Mouse (Mus musculus): Measurements from ENCODE around the gene Plce1. TPM values are rescaled to one million over a fixed set of nuclear protein-coding genes. Genes with fewer than 3 reads are reported as not detected.

Plce1 gene
- total and polyA plus RNA-seq, 3 experiments: not detected

GRCm38 (mm10) chr19:38633306-38633705 is 152.4 kb downstream of the Plce1 start:
- Histone ChIP-seq H3K27me3 (ENCODE audit: control insufficient read depth in 1 of 2, insufficient read depth in 2 of 2, low read length in 2 of 2) (peaks cover 3 to 4% of the 10 kb centered on the region in 2 experiments; a peak in 3 of 4 replicates), H3K79me2 (ENCODE audit: control insufficient read depth, insufficient read depth, low read length, poor library complexity) (no peaks in the 10 kb centered on the region), H3K4me3 (ENCODE audit: control insufficient read depth in 1 of 2, insufficient read depth in 1 of 2, low read depth in 2 of 2, low read length in 2 of 2) (no peak overlapping the region), H3K27ac (ENCODE audit: control insufficient read depth, low read depth, low read length) (no peak overlapping the region), H3K9ac (ENCODE audit: control insufficient read depth, low read depth, low read length, poor library complexity, severe bottlenecking) (no peak overlapping the region), H3K4me1 (ENCODE audit: control insufficient read depth in 1 of 2, insufficient read depth in 2 of 2, low read length in 2 of 2) (no peaks in the 10 kb centered on the region), H3K36me3 (ENCODE audit: control insufficient read depth in 1 of 2, insufficient read depth in 2 of 2, low read length in 2 of 2) (no peaks in the 10 kb centered on the region), H3K9me3 (replicated peaks; ENCODE audit: insufficient read depth, low read length) (no peaks in the 10 kb centered on the region)
- DNase-seq (ENCODE audit: low read depth, low spot score): no peak
- TF ChIP-seq ELF1 (IDR thresholded peaks at IDR 0.05; ENCODE audit: low read depth, low read length) (no peak), POLR2AphosphoS2 (IDR thresholded peaks at IDR 0.05; ENCODE audit: low read length) (no peak), MYB (IDR thresholded peaks at IDR 0.05; ENCODE audit: low read depth, low read length) (no peak), RCOR1 (IDR thresholded peaks at IDR 0.05; ENCODE audit: low read depth, low read length) (no peak)

- Histone ChIP-seq H3K79me2 (ENCODE audit: control insufficient read depth, insufficient read depth, low read length, poor library complexity) (no peaks in the 10 kb centered on the region), H3K9me3 (replicated peaks; ENCODE audit: insufficient read depth, low read length) (no peaks in the 10 kb centered on the region), H3K36me3 (ENCODE audit: control insufficient read depth in 1 of 2, insufficient read depth in 2 of 2, low read length in 2 of 2) (no peaks in the 10 kb centered on the region), H3K27me3 (ENCODE audit: control insufficient read depth in 1 of 2, insufficient read depth in 2 of 2, low read length in 2 of 2) (no peaks in the 10 kb centered on the region; a peak in 1 of 4 replicates), H3K9ac (ENCODE audit: control insufficient read depth, low read depth, low read length, poor library complexity, severe bottlenecking) (no peak overlapping the region), H3K27ac (ENCODE audit: control insufficient read depth, low read depth, low read length) (no peak overlapping the region), H3K4me1 (ENCODE audit: control insufficient read depth in 1 of 2, insufficient read depth in 2 of 2, low read length in 2 of 2) (no peaks in the 10 kb centered on the region), H3K4me3 (ENCODE audit: control insufficient read depth in 1 of 2, insufficient read depth in 1 of 2, low read depth in 2 of 2, low read length in 2 of 2) (no peak overlapping the region)
- DNase-seq (ENCODE audit: low read depth, low spot score): no peak
- TF ChIP-seq UBTF (IDR thresholded peaks at IDR 0.05; ENCODE audit: borderline replicate concordance, insufficient read depth, low read depth, low read length): no peak
- no peak for TF ChIP-seq TAL1 (IDR thresholded peaks at IDR 0.05; ENCODE audit: low read length)
- no peak for TF ChIP-seq CTCF (IDR thresholded peaks at IDR 0.05 in 2 of 3, conservative IDR thresholded peaks at IDR 0.05 in 1 of 3; ENCODE audit: control insufficient read depth in 1 of 3, insufficient read depth in 1 of 3, low read depth in 2 of 3, low read length in 3 of 3, poor library complexity in 1 of 3, severe bottlenecking in 1 of 3)
- no peak for TF ChIP-seq RCOR1 (IDR thresholded peaks at IDR 0.05; ENCODE audit: low read depth, low read length)
- no peak for TF ChIP-seq HCFC1 (IDR thresholded peaks at IDR 0.05; ENCODE audit: low read depth, low read length)
- no peak for TF ChIP-seq USF1 (IDR thresholded peaks at IDR 0.05; ENCODE audit: low read depth, low read length)
- TF ChIP-seq BHLHE40 (IDR thresholded peaks at IDR 0.05; ENCODE audit: borderline replicate concordance, low read depth, low read length): no peak
These were observed 158.1 kb downstream of the Plce1 start for GRCm38 (mm10) chr19:38639050-38639449.

GRCm38 (mm10) chr19:38639805-38640204 is 158.9 kb downstream of the Plce1 start:
- H3K4me1 ChIP-seq (ENCODE audit: control insufficient read depth in 1 of 2, insufficient read depth in 2 of 2, low read length in 2 of 2): no peaks in the 10 kb centered on the region
- no peak for TF ChIP-seq TCF12 (IDR thresholded peaks at IDR 0.05; ENCODE audit: low read depth, low read length)
- no peak for TF ChIP-seq TAL1 (IDR thresholded peaks at IDR 0.05; ENCODE audit: low read length)
- no peak for TF ChIP-seq USF1 (IDR thresholded peaks at IDR 0.05; ENCODE audit: low read depth, low read length)
- TF ChIP-seq RCOR1 (IDR thresholded peaks at IDR 0.05; ENCODE audit: low read depth, low read length): no peak
- TF ChIP-seq MAZ (IDR thresholded peaks at IDR 0.05; ENCODE audit: low read depth, low read length): no peak
- TF ChIP-seq ZMIZ1 (IDR thresholded peaks at IDR 0.05; ENCODE audit: low read depth, low read length): no peak
- TF ChIP-seq KAT2A (conservative IDR thresholded peaks at IDR 0.05; ENCODE audit: low read depth, low read length): no peak
- no peak for TF ChIP-seq ETS1 (IDR thresholded peaks at IDR 0.05; ENCODE audit: low read depth, low read length)
- TF ChIP-seq GABPA (IDR thresholded peaks at IDR 0.05; ENCODE audit: low read depth, low read length): no peak
- TF ChIP-seq CHD1 (IDR thresholded peaks at IDR 0.05; ENCODE audit: low read depth, low read length): no peak
- TF ChIP-seq NRF1 (IDR thresholded peaks at IDR 0.05; ENCODE audit: insufficient read depth, low read depth, low read length, poor library complexity, severe bottlenecking): no peak
- no peak for TF ChIP-seq BHLHE40 (IDR thresholded peaks at IDR 0.05; ENCODE audit: borderline replicate concordance, low read depth, low read length)
- no peak for TF ChIP-seq MYC (IDR thresholded peaks at IDR 0.05; ENCODE audit: low read depth, low read length)
- TF ChIP-seq MEF2A (IDR thresholded peaks at IDR 0.05; ENCODE audit: extremely low read depth, insufficient replicate concordance, low read depth, low read length, poor library complexity, severe bottlenecking): no peak
- no peak for TF ChIP-seq JUND (IDR thresholded peaks at IDR 0.05; ENCODE audit: low read depth, low read length)
- no peak for TF ChIP-seq E2F4 (IDR thresholded peaks at IDR 0.05; ENCODE audit: borderline replicate concordance, low read depth, low read length)
- TF ChIP-seq MXI1 (IDR thresholded peaks at IDR 0.05; ENCODE audit: low read depth, low read length): no peak
- no peak for TF ChIP-seq MYB (IDR thresholded peaks at IDR 0.05; ENCODE audit: low read depth, low read length)
- no peak for TF ChIP-seq UBTF (IDR thresholded peaks at IDR 0.05; ENCODE audit: borderline replicate concordance, insufficient read depth, low read depth, low read length)
- TF ChIP-seq POLR2AphosphoS5 (IDR thresholded peaks at IDR 0.05; ENCODE audit: borderline replicate concordance, low read depth, low read length): no peak
- H3K27me3 ChIP-seq (ENCODE audit: control insufficient read depth in 1 of 2, insufficient read depth in 2 of 2, low read length in 2 of 2): no peaks in the 10 kb centered on the region; a peak in 1 of 4 replicates
- no peak for DNase-seq (ENCODE audit: low read depth, low spot score)
- H3K9me3 ChIP-seq (replicated peaks; ENCODE audit: insufficient read depth, low read length): no peaks in the 10 kb centered on the region
- H3K4me3 ChIP-seq (ENCODE audit: control insufficient read depth in 1 of 2, insufficient read depth in 1 of 2, low read depth in 2 of 2, low read length in 2 of 2): no peak overlapping the region
- H3K27ac ChIP-seq (ENCODE audit: control insufficient read depth, low read depth, low read length): no peak overlapping the region
- no peak overlapping the region for H3K9ac ChIP-seq (ENCODE audit: control insufficient read depth, low read depth, low read length, poor library complexity, severe bottlenecking)
- H3K36me3 ChIP-seq (ENCODE audit: control insufficient read depth in 1 of 2, insufficient read depth in 2 of 2, low read length in 2 of 2): no peaks in the 10 kb centered on the region
- H3K79me2 ChIP-seq (ENCODE audit: control insufficient read depth, insufficient read depth, low read length, poor library complexity): no peaks in the 10 kb centered on the region
